Mouse (Mus musculus) stomach, embryonic 14.5 days (tissue): Measurements from ENCODE around the gene Ambp. TPM values are rescaled to one million over a fixed set of nuclear protein-coding genes. Genes with fewer than 3 reads are reported as not detected.

ENCODE experiments used
- ATAC-seq: fragments of 200-750 bp; cut with Nextera tagmentation; 2 replicates; pipeline ENCODE4 v1.8.0; 2017; ENCODE audit warnings: low read depth, moderate TSS enrichment; ENCODE audit not compliant: insufficient number of reproducible peaks, insufficient read depth, low FRiP score
- H3K27ac ChIP-seq: fragments of 300-500 bp; sonication (generic); 2 replicates; pipeline ENCODE4 v1.5.1; 2014; ENCODE audit warnings: mild to moderate bottlenecking, low read length, moderate library complexity, mixed read lengths
- H3K27me3 ChIP-seq: fragments of 300-500 bp; sonication (generic); 2 replicates; pipeline ENCODE4 v1.6.1; 2014; ENCODE audit warnings: low read length, control low read depth, mixed read lengths; ENCODE audit not compliant: control insufficient read depth, insufficient read depth
- H3K36me3 ChIP-seq: fragments of 300-500 bp; sonication (generic); 2 replicates; pipeline ENCODE4 v1.6.1; 2014; ENCODE audit warnings: mild to moderate bottlenecking, control low read depth, low read length, moderate library complexity, mixed read lengths; ENCODE audit not compliant: control insufficient read depth, insufficient read depth
- H3K4me1 ChIP-seq: fragments of 300-500 bp; sonication (generic); 2 replicates; pipeline ENCODE4 v1.6.1; 2014; ENCODE audit warnings: low read length, control low read depth, mixed read lengths; ENCODE audit not compliant: control insufficient read depth, insufficient read depth
- H3K4me2 ChIP-seq: fragments of 300-500 bp; sonication (generic); replicated peaks from 2 replicates; pipeline ENCODE4 v1.6.1; 2014; ENCODE audit warnings: low read depth, low read length, control low read depth
- H3K4me3 ChIP-seq: fragments of 300-500 bp; sonication (generic); 2 replicates; pipeline ENCODE4 v1.5.1; 2014; ENCODE audit warnings: low read depth, low read length, control low read depth
- H3K9ac ChIP-seq: fragments of 300-500 bp; sonication (generic); replicated peaks from 2 replicates; pipeline ENCODE4 v1.6.1; 2014; ENCODE audit warnings: low read depth, mild to moderate bottlenecking, control low read depth, low read length, moderate library complexity, mixed read lengths
- H3K9me3 ChIP-seq: fragments of 300-500 bp; sonication (generic); 2 replicates; pipeline ENCODE4 v1.6.1; 2016; ENCODE audit warnings: low read depth, low read length, control low read depth; ENCODE audit not compliant: control insufficient read depth
- WGBS: fragments of 180-500 bp; shearing (Covaris S2); extraction: QIAGEN DNeasy Blood & Tissue Kit; methylation state at CpG from one replicate; pipeline ENCODE4 v1.1.7; 2014; 5-methylcytosine and 5-hydroxymethylcytosine counted together
- polyA plus RNA-seq: library from polyadenylated mRNA; unstranded; fragments of >200 nt; fragmentation: Nextera tagmentation; extraction: Ambion mirVana; gene quantifications from 2 replicates; pipeline ENCODE4 v1.2.1, GENCODE M21; 2014

Ambp gene
- polyA plus RNA-seq, 1 experiment from 2014 or later = 33.0 TPM

- peak overlapping the region; percentile 39 for H3K4me2 ChIP-seq
- no peak for ATAC-seq
- peak overlapping the region; percentile 74; the same call in 1 of the 2 replicates for H3K27ac ChIP-seq
- no peaks in the 10 kb centered on the region for H3K27me3 ChIP-seq
- H3K9ac ChIP-seq = 0 out of 2 replicates have a peak overlapping the region, but pooled peaks have one; percentile 14
- H3K36me3 ChIP-seq = no peaks in the 10 kb centered on the region; the same call in 1 of the 2 replicates
- H3K9me3 ChIP-seq = no peaks in the 10 kb centered on the region
- H3K4me3 ChIP-seq = peak overlapping the region; percentile 34
- H3K4me1 ChIP-seq = no peaks in the 10 kb centered on the region
- WGBS = 37% methylated on average over 24 of the region's 24 CpGs
Observed at GRCm38 (mm10) chr4:63171122-63171521, 16.5 kb upstream of the Ambp start.

- H3K36me3 ChIP-seq = no peaks in the 10 kb centered on the region; the same call in 1 of the 2 replicates
- no peak overlapping the region for H3K9ac ChIP-seq
- no peaks in the 10 kb centered on the region for H3K9me3 ChIP-seq
- H3K4me1 ChIP-seq = no peaks in the 10 kb centered on the region
- 0 out of 2 replicates have a peak overlapping the region, but pooled peaks have one; percentile 34 for H3K4me3 ChIP-seq
- 83% methylated on average over 4 of the region's 4 CpGs for WGBS
- H3K4me2 ChIP-seq = peak overlapping the region; percentile 39; the same call in 1 of the 2 replicates
- no peaks in the 10 kb centered on the region for H3K27me3 ChIP-seq
- H3K27ac ChIP-seq = no peak overlapping the region
- ATAC-seq = no peak
Observed at GRCm38 (mm10) chr4:63170061-63170460, 15.5 kb upstream of the Ambp start.

DNA sequence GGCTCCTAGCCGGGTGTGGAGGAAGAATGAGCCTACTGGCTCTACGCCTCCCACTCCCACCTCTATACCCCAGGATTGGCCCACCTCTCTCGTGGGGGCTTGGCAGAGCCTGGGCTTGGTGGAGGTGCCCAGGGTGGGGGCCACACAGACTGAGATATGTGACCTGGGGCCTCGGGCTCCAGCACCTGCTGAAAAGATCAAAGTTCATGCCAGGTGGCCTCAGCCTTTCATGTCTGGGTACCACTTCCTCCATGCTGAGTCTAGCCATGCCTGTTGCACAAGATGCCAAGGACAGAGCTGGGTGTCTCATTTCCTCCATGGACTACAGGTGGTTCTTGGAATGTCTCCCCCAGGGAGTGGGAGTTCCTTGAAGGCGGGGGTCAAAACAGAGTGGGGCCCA, 11.7 kb upstream of the Ambp start:
- Histone ChIP-seq H3K4me3 (no peak overlapping the region), H3K36me3 (no peaks in the 10 kb centered on the region; the same call in 1 of the 2 replicates), H3K9me3 (no peaks in the 10 kb centered on the region), H3K27ac (no peak overlapping the region), H3K4me1 (no peaks in the 10 kb centered on the region), H3K4me2 (no peak overlapping the region), H3K9ac (no peak overlapping the region), H3K27me3 (no peaks in the 10 kb centered on the region)
- WGBS = 82% methylated on average over 5 of the region's 5 CpGs
- ATAC-seq = 0 out of 2 replicates have a peak, but pooled peaks have one; percentile 6

DNA sequence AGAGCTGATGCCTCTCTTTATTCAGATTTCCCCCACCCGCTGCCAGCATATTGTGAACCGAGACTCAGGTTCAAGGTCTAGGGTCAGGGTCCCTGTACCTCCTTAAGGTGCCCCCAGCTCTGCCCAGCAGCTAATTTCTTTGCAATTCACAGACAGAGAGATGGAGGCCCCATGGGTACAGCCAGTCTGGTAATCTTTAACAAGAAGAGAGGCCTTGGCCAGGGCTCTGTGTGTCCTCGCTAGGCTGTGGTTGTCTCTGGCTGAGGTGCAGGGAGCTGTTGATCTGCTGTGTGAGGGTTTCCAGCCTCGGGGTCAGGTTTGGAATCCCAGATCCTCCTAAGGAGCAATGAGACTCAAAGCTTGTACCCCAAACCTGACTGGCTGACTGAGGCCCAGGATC, 11.0 kb upstream of the Ambp start:
- H3K27ac ChIP-seq = no peak overlapping the region
- ATAC-seq = no peak
- no peak overlapping the region for H3K4me2 ChIP-seq

GRCm38 (mm10) chr4:63158961-63159592, 4.5 kb upstream of the Ambp start:
- no peak overlapping the region for H3K9ac ChIP-seq
- 14% methylated on average over 5 of the region's 5 CpGs for WGBS
- no peaks in the 10 kb centered on the region for H3K27me3 ChIP-seq
- H3K36me3 ChIP-seq = no peaks in the 10 kb centered on the region
- no peaks in the 10 kb centered on the region for H3K4me1 ChIP-seq
- H3K4me3 ChIP-seq = no peak overlapping the region
- ATAC-seq = peak; percentile 62
- H3K9me3 ChIP-seq = no peaks in the 10 kb centered on the region
- H3K4me2 ChIP-seq = no peak overlapping the region
- H3K27ac ChIP-seq = peak overlapping the region; percentile 63

More for the DNA sequence above, 11.0 kb upstream of the Ambp start:
- no peaks in the 10 kb centered on the region for H3K27me3 ChIP-seq
- H3K9ac ChIP-seq = no peak overlapping the region
- no peak overlapping the region for H3K4me3 ChIP-seq
- 90% methylated on average over 4 of the region's 4 CpGs for WGBS
- H3K9me3 ChIP-seq = no peaks in the 10 kb centered on the region
- no peaks in the 10 kb centered on the region; the same call in 1 of the 2 replicates for H3K36me3 ChIP-seq
- H3K4me1 ChIP-seq = no peaks in the 10 kb centered on the region

DNA sequence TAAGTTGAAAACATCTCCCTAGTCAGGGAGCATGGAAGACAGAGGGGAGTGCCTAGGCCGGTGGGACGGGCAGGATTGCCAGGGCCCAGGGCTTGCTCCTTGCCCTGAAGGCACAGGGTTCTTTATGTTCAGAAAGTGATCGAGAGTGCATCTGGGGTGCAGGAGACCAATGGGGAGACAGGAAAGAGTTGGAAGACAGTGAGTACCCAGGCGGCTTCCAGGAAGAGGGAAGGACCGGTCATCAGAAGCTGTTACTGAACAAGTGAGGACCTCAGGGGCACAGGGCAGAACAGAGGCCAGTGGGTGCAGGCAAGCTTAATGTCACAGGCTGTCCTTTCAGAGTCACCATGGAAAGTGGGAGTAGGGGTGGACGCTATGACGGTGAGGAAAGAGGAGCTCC, 3.6 kb upstream of the Ambp start:
- Histone ChIP-seq H3K9ac (no peak overlapping the region), H3K4me3 (no peak overlapping the region), H3K27me3 (no peaks in the 10 kb centered on the region), H3K4me2 (no peak overlapping the region), H3K27ac (no peak overlapping the region; the same call in 1 of the 2 replicates), H3K36me3 (no peaks in the 10 kb centered on the region), H3K4me1 (no peaks in the 10 kb centered on the region), H3K9me3 (no peaks in the 10 kb centered on the region)
- 90% methylated on average over 7 of the region's 7 CpGs for WGBS
- no peak for ATAC-seq

- Histone ChIP-seq H3K36me3 (no peaks in the 10 kb centered on the region), H3K9ac (no peak overlapping the region), H3K27me3 (no peaks in the 10 kb centered on the region), H3K27ac (peak overlapping the region; percentile 79), H3K9me3 (no peaks in the 10 kb centered on the region), H3K4me3 (no peak overlapping the region), H3K4me1 (no peaks in the 10 kb centered on the region), H3K4me2 (no peak overlapping the region)
- ATAC-seq = peak; percentile 88
- 45% methylated on average over 8 of the region's 8 CpGs for WGBS
Observed at GRCm38 (mm10) chr4:63156726-63157634, 2.4 kb upstream of the Ambp start.

GRCm38 (mm10) chr4:63155596-63155995, 997 bp upstream of the Ambp start:
- 63% methylated on average over 2 of the region's 2 CpGs for WGBS

More at GRCm38 (mm10) chr4:63155596-63155995, 997 bp upstream of the Ambp start:
- no peaks in the 10 kb centered on the region for H3K9me3 ChIP-seq
- H3K27me3 ChIP-seq = no peaks in the 10 kb centered on the region
- no peaks in the 10 kb centered on the region for H3K4me1 ChIP-seq
- no peak overlapping the region for H3K9ac ChIP-seq
- H3K4me2 ChIP-seq = no peak overlapping the region
- no peak overlapping the region for H3K4me3 ChIP-seq
- ATAC-seq = no peak
- no peak overlapping the region for H3K27ac ChIP-seq
- H3K36me3 ChIP-seq = no peaks in the 10 kb centered on the region
